ENCODE assay signal across 9 mouse cellular contexts in genomic region chr13:58068421-58069209, GRCm38 (mm10). TPM values are rescaled to one million over a fixed set of nuclear protein-coding genes. Genes with fewer than 3 reads are reported as not detected.
DNase-seq lines count a peak whose midpoint lies in the region; ATAC-seq and TF ChIP-seq lines count a peak whose summit lies in the region.
"Had no signal": no experiment of that assay in that cellular context is flagged by ENCODE, and none has a peak within 500 bp of the region (broad histone marks: within the 10 kb centered on the region; RNA-seq: fewer than 3 reads in every experiment).

No protein-coding gene starts in this region.

- 83% methylated on average over 15 of the region's 15 CpGs for WGBS in forebrain, embryonic 16.5 days
- 91% methylated on average over 15 of the region's 15 CpGs for WGBS in forebrain, embryonic 10.5 days
- 75% methylated on average over 15 of the region's 15 CpGs for WGBS in liver, embryonic 11.5 days
- 63% methylated on average over 15 of the region's 15 CpGs for WGBS in liver, embryonic 12.5 days (ENCODE audit: insufficient replicate concordance)
- WGBS in heart, postnatal 0 days = 88% methylated on average over 15 of the region's 15 CpGs
- 86% methylated on average over 15 of the region's 15 CpGs for WGBS in limb, embryonic 13.5 days

- H3K4me2 ChIP-seq in forebrain, embryonic 16.5 days (ENCODE audit: low read length) = no peak overlapping the region
- no peak overlapping the region for H3K4me2 ChIP-seq in liver, embryonic 11.5 days
- H3K4me2 ChIP-seq in liver, embryonic 12.5 days = no peak overlapping the region
- no peak overlapping the region for H3K4me2 ChIP-seq in heart, postnatal 0 days (ENCODE audit: low read depth, low read length)
- no peak overlapping the region for H3K4me2 ChIP-seq in limb, embryonic 13.5 days (replicated peaks)

- no peak for TF ChIP-seq CTCF in heart, postnatal 0 days (IDR thresholded peaks at IDR 0.05; ENCODE audit: low read depth)

- no peak overlapping the region for H3K4me3 ChIP-seq in forebrain, embryonic 16.5 days (replicated peaks; ENCODE audit: low read length)
- H3K4me3 ChIP-seq in forebrain, embryonic 10.5 days = no peak overlapping the region
- no peak overlapping the region for H3K4me3 ChIP-seq in liver, embryonic 11.5 days (ENCODE audit: low read depth, low read length)
- no peak overlapping the region for H3K4me3 ChIP-seq in liver, embryonic 12.5 days
- no peak overlapping the region for H3K4me3 ChIP-seq in heart, postnatal 0 days (ENCODE audit: low read depth, low read length)
- no peak overlapping the region for H3K4me3 ChIP-seq in limb, embryonic 13.5 days
- H3K4me3 ChIP-seq: liver, embryonic 15.5 days had no signal

- TF ChIP-seq EP300 in heart, postnatal 0 days (IDR thresholded peaks at IDR 0.05; ENCODE audit: low read depth) = no peak

- no peaks in the 10 kb centered on the region for H3K9me3 ChIP-seq in forebrain, embryonic 16.5 days (ENCODE audit: control insufficient read depth, low read length)
- no peaks in the 10 kb centered on the region for H3K9me3 ChIP-seq in forebrain, embryonic 10.5 days
- no peaks in the 10 kb centered on the region for H3K9me3 ChIP-seq in liver, embryonic 11.5 days (ENCODE audit: control insufficient read depth, low read length)
- H3K9me3 ChIP-seq in liver, embryonic 12.5 days (replicated peaks) = no peaks in the 10 kb centered on the region
- H3K9me3 ChIP-seq in heart, postnatal 0 days (replicated peaks; ENCODE audit: control insufficient read depth, low read length) = no peaks in the 10 kb centered on the region
- no peaks in the 10 kb centered on the region for H3K9me3 ChIP-seq in limb, embryonic 13.5 days
- H3K9me3 ChIP-seq: liver, embryonic 15.5 days had no signal

- 0 out of 2 replicates have a peak, but pooled peaks have one; percentile 43 for ATAC-seq in forebrain, embryonic 16.5 days
- no peak for ATAC-seq in liver, embryonic 11.5 days (replicated peaks; ENCODE audit: low FRiP score)
- no peak for ATAC-seq in liver, embryonic 12.5 days
- ATAC-seq in heart, postnatal 0 days (ENCODE audit: insufficient read depth, low read depth) = no peak
- ATAC-seq in limb, embryonic 13.5 days (ENCODE audit: low FRiP score, low read depth) = no peak

- no peak for DNase-seq in forebrain, embryonic 10.5 days (ENCODE audit: extremely low spot score, low spot score)
- DNase-seq in liver, embryonic 11.5 days (ENCODE audit: low spot score) = no peak
- no peak for DNase-seq in heart, postnatal 0 days (ENCODE audit: low spot score)
- DNase-seq in lung, postnatal 36 days = no peak
- no peak for DNase-seq in lung, adult 18-20 months

- no peaks in the 10 kb centered on the region for H3K27me3 ChIP-seq in forebrain, embryonic 16.5 days (replicated peaks; ENCODE audit: control insufficient read depth, insufficient read depth, low read length)
- no peaks in the 10 kb centered on the region for H3K27me3 ChIP-seq in forebrain, embryonic 10.5 days (ENCODE audit: poor library complexity, severe bottlenecking)
- no peaks in the 10 kb centered on the region for H3K27me3 ChIP-seq in liver, embryonic 11.5 days (replicated peaks; ENCODE audit: control insufficient read depth, insufficient read depth, low read length)
- H3K27me3 ChIP-seq in liver, embryonic 12.5 days (replicated peaks) = no peaks in the 10 kb centered on the region
- no peaks in the 10 kb centered on the region for H3K27me3 ChIP-seq in heart, postnatal 0 days (ENCODE audit: control insufficient read depth, insufficient read depth, low read length)
- no peaks in the 10 kb centered on the region for H3K27me3 ChIP-seq in limb, embryonic 13.5 days
- H3K27me3 ChIP-seq: liver, embryonic 15.5 days had no signal

- H3K36me3 ChIP-seq in forebrain, embryonic 16.5 days (ENCODE audit: control insufficient read depth, insufficient read depth) = no peaks in the 10 kb centered on the region
- no peaks in the 10 kb centered on the region for H3K36me3 ChIP-seq in forebrain, embryonic 10.5 days (replicated peaks)
- no peaks in the 10 kb centered on the region for H3K36me3 ChIP-seq in liver, embryonic 11.5 days (ENCODE audit: control insufficient read depth, insufficient read depth, low read length)
- H3K36me3 ChIP-seq in liver, embryonic 12.5 days = no peaks in the 10 kb centered on the region
- H3K36me3 ChIP-seq in heart, postnatal 0 days (replicated peaks; ENCODE audit: control insufficient read depth, insufficient read depth, low read length) = no peaks in the 10 kb centered on the region; the same call in 1 of the 2 replicates
- peaks cover 4% of the 10 kb centered on the region; the same call in 1 of the 2 replicates for H3K36me3 ChIP-seq in limb, embryonic 13.5 days
- H3K36me3 ChIP-seq: liver, embryonic 15.5 days had no signal

- H3K27ac ChIP-seq in forebrain, embryonic 16.5 days (ENCODE audit: low read length) = no peak overlapping the region
- H3K27ac ChIP-seq in forebrain, embryonic 10.5 days = no peak overlapping the region
- H3K27ac ChIP-seq in liver, embryonic 11.5 days (ENCODE audit: low read depth, low read length) = peak overlapping the region; percentile 2; the same call in 1 of the 2 replicates
- no peak overlapping the region; the same call in 1 of the 2 replicates for H3K27ac ChIP-seq in liver, embryonic 12.5 days
- H3K27ac ChIP-seq in heart, postnatal 0 days (ENCODE audit: low read depth) = peak overlapping the region; percentile 91; the same call in 1 of the 2 replicates
- peak overlapping the region; percentile 17; the same call in 1 of the 2 replicates for H3K27ac ChIP-seq in limb, embryonic 13.5 days

- no peak overlapping the region for H3K9ac ChIP-seq in forebrain, embryonic 16.5 days (replicated peaks; ENCODE audit: low read depth, low read length)
- no peak overlapping the region for H3K9ac ChIP-seq in liver, embryonic 11.5 days (ENCODE audit: low read depth, low read length)
- H3K9ac ChIP-seq in liver, embryonic 12.5 days = no peak overlapping the region
- H3K9ac ChIP-seq in heart, postnatal 0 days (replicated peaks; ENCODE audit: low read depth, low read length) = no peak overlapping the region
- H3K9ac ChIP-seq in limb, embryonic 13.5 days = no peak overlapping the region
- H3K9ac ChIP-seq: liver, embryonic 15.5 days had no signal

- H3K4me1 ChIP-seq in forebrain, embryonic 16.5 days (replicated peaks; ENCODE audit: control insufficient read depth, insufficient read depth, low read length) = peaks cover 7% of the 10 kb centered on the region; the same call in 1 of the 2 replicates
- peaks cover 47% of the 10 kb centered on the region for H3K4me1 ChIP-seq in forebrain, embryonic 10.5 days
- H3K4me1 ChIP-seq in liver, embryonic 11.5 days (replicated peaks; ENCODE audit: control insufficient read depth, insufficient read depth, low read length) = peaks cover 12% of the 10 kb centered on the region
- H3K4me1 ChIP-seq in liver, embryonic 12.5 days = peaks cover 19% of the 10 kb centered on the region
- peaks cover 33% of the 10 kb centered on the region for H3K4me1 ChIP-seq in heart, postnatal 0 days (ENCODE audit: control insufficient read depth, insufficient read depth)
- peaks cover 63% of the 10 kb centered on the region for H3K4me1 ChIP-seq in limb, embryonic 13.5 days

RNA-seq across cellular contexts. Expression of gene Klhl3, which starts 44.8 kb away (rescaled TPM):
- polyA plus RNA-seq in forebrain, embryonic 16.5 days (2015; fragmentation: Nextera tagmentation; extraction: Ambion mirVana) = 8.9 and 11.8 TPM in 2 replicates
- 2.0 and 2.1 TPM in 2 replicates for polyA plus RNA-seq in forebrain, embryonic 10.5 days (2016; fragmentation: Nextera tagmentation; extraction: Ambion mirVana)
- 1.9 and 2.7 TPM in 2 replicates for polyA plus RNA-seq in liver, embryonic 11.5 days (2014; fragmentation: Nextera tagmentation; extraction: Ambion mirVana)
- 1.3 and 1.5 TPM in 2 replicates for polyA plus RNA-seq in liver, embryonic 12.5 days (2016; fragmentation: Nextera tagmentation; extraction: Ambion mirVana)
- total RNA-seq in heart, postnatal 0 days (2014; rRNA removed; ENCODE audit: low replicate concordance) = 5.6 and 6.1 TPM in 2 replicates
- polyA plus RNA-seq in heart, postnatal 0 days (2015; fragmentation: Nextera tagmentation; extraction: Ambion mirVana) = 7.4 and 8.3 TPM in 2 replicates
- polyA plus RNA-seq in limb, embryonic 13.5 days (2015; fragmentation: Nextera tagmentation; extraction: Ambion mirVana) = 4.2 and 4.4 TPM in 2 replicates

RNA-seq across cellular contexts. Expression of gene Hnrnpa0, which starts 59.7 kb away (rescaled TPM):
- polyA plus RNA-seq in forebrain, embryonic 16.5 days (2015; fragmentation: Nextera tagmentation; extraction: Ambion mirVana) = 49.8 and 50.9 TPM in 2 replicates
- polyA plus RNA-seq in forebrain, embryonic 10.5 days (2016; fragmentation: Nextera tagmentation; extraction: Ambion mirVana) = 44.5 and 49.3 TPM in 2 replicates
- 18.7 and 22.8 TPM in 2 replicates for polyA plus RNA-seq in liver, embryonic 11.5 days (2014; fragmentation: Nextera tagmentation; extraction: Ambion mirVana)
- polyA plus RNA-seq in liver, embryonic 12.5 days (2016; fragmentation: Nextera tagmentation; extraction: Ambion mirVana) = 12.6 and 13.7 TPM in 2 replicates
- 99.7 and 100.0 TPM in 2 replicates for total RNA-seq in heart, postnatal 0 days (2014; rRNA removed; ENCODE audit: low replicate concordance)
- polyA plus RNA-seq in heart, postnatal 0 days (2015; fragmentation: Nextera tagmentation; extraction: Ambion mirVana) = 22.6 and 23.2 TPM in 2 replicates
- polyA plus RNA-seq in limb, embryonic 13.5 days (2015; fragmentation: Nextera tagmentation; extraction: Ambion mirVana) = 52.9 and 58.5 TPM in 2 replicates

Comparison
In these comparisons a context has a peak if more than half of its experiments do, and no peak if none do; other contexts are left out.
1. H3K27ac ChIP-seq: peak in liver, embryonic 11.5 days (single experiment), heart, postnatal 0 days (single experiment) and limb, embryonic 13.5 days (single experiment); none in forebrain, embryonic 16.5 days (single experiment), forebrain, embryonic 10.5 days (single experiment) and liver, embryonic 12.5 days (single experiment).